ENCODE assay signal across 21 mouse cellular contexts in genomic region chr19:8936736-8937135, GRCm38 (mm10). TPM values are rescaled to one million over a fixed set of nuclear protein-coding genes. Genes with fewer than 3 reads are reported as not detected.
DNase-seq lines count a peak whose midpoint lies in the region; ATAC-seq and TF ChIP-seq lines count a peak whose summit lies in the region.
"Had no signal": no experiment of that assay in that cellular context is flagged by ENCODE, and none has a peak within 500 bp of the region (broad histone marks: within the 10 kb centered on the region; RNA-seq: fewer than 3 reads in every experiment).

No protein-coding gene starts in this region.

- H3K9me3 ChIP-seq in hindbrain, postnatal 0 days (ENCODE audit: low read length), result no peaks in the 10 kb centered on the region
- H3K9me3 ChIP-seq in hindbrain, embryonic 10.5 days, result no peaks in the 10 kb centered on the region
- no peaks in the 10 kb centered on the region for H3K9me3 ChIP-seq in midbrain, embryonic 11.5 days (ENCODE audit: control insufficient read depth, low read length)
- no peaks in the 10 kb centered on the region for H3K9me3 ChIP-seq in midbrain, embryonic 15.5 days
- H3K9me3 ChIP-seq: embryonic facial prominence, embryonic 10.5 days; embryonic facial prominence, embryonic 12.5 days; forebrain, embryonic 13.5 days; forebrain, embryonic 15.5 days; G1E had no signal

- no peak overlapping the region for H3K4me3 ChIP-seq in hindbrain, postnatal 0 days (ENCODE audit: low read length)
- no peak overlapping the region for H3K4me3 ChIP-seq in hindbrain, embryonic 10.5 days
- no peak overlapping the region for H3K4me3 ChIP-seq in midbrain, embryonic 11.5 days (ENCODE audit: low read depth, low read length)
- no peak overlapping the region for H3K4me3 ChIP-seq in midbrain, embryonic 15.5 days
- H3K4me3 ChIP-seq: embryonic facial prominence, embryonic 10.5 days; embryonic facial prominence, embryonic 12.5 days; forebrain, embryonic 13.5 days; forebrain, embryonic 15.5 days had no signal

- 84% methylated on average over 2 of the region's 2 CpGs for WGBS in hindbrain, postnatal 0 days
- WGBS in hindbrain, embryonic 10.5 days, result 84% methylated on average over 2 of the region's 2 CpGs
- WGBS in midbrain, embryonic 11.5 days, result 69% methylated on average over 2 of the region's 2 CpGs
- WGBS in midbrain, embryonic 15.5 days, result 88% methylated on average over 2 of the region's 2 CpGs

- no peak for ATAC-seq in hindbrain, postnatal 0 days
- ATAC-seq in midbrain, embryonic 11.5 days (ENCODE audit: low FRiP score), result no peak
- no peak for ATAC-seq in midbrain, embryonic 15.5 days (replicated peaks)
- ATAC-seq: activated CD4-positive, CD25-positive, alpha-beta regulatory T cell, adult 4 months; forebrain, embryonic 13.5 days; forebrain, embryonic 15.5 days; forebrain, postnatal 0 days; Patski had no signal

- no peaks in the 10 kb centered on the region for H3K36me3 ChIP-seq in hindbrain, postnatal 0 days (ENCODE audit: insufficient read depth, low read length)
- H3K36me3 ChIP-seq in hindbrain, embryonic 10.5 days, result peaks cover 65% of the 10 kb centered on the region
- no peaks in the 10 kb centered on the region for H3K36me3 ChIP-seq in midbrain, embryonic 11.5 days (ENCODE audit: control insufficient read depth, insufficient read depth, low read length)
- no peaks in the 10 kb centered on the region for H3K36me3 ChIP-seq in midbrain, embryonic 15.5 days (replicated peaks)
- H3K36me3 ChIP-seq: forebrain, embryonic 15.5 days had no signal

- H3K27ac ChIP-seq in hindbrain, postnatal 0 days, result no peak overlapping the region
- no peak overlapping the region for H3K27ac ChIP-seq in hindbrain, embryonic 10.5 days
- no peak overlapping the region for H3K27ac ChIP-seq in midbrain, embryonic 11.5 days (ENCODE audit: low read depth, low read length)
- H3K27ac ChIP-seq in midbrain, embryonic 15.5 days, result no peak overlapping the region
- H3K27ac ChIP-seq: embryonic facial prominence, embryonic 10.5 days; embryonic facial prominence, embryonic 12.5 days; forebrain, embryonic 13.5 days; forebrain, embryonic 15.5 days had no signal

- no peak for DNase-seq in hindbrain, postnatal 0 days (ENCODE audit: low spot score)
- DNase-seq in hindbrain, embryonic 10.5 days (ENCODE audit: low spot score), result no peak
- DNase-seq in midbrain, embryonic 11.5 days (ENCODE audit: low spot score, missing footprints), result peak; percentile 61
- no peak for DNase-seq in layer of hippocampus, adult 9-11 months
- DNase-seq: adrenal gland, adult 8-10 months; adrenal gland, postnatal 14 days; adrenal gland, postnatal 36 days; cerebellum, adult 11-12 months; cerebellum, adult 2 months; cerebellum, adult 9-10 months; cerebellum, postnatal 10 days; cerebellum, postnatal 25 days; forebrain, postnatal 0 days had no signal

- H3K9ac ChIP-seq in hindbrain, postnatal 0 days (replicated peaks; ENCODE audit: low read length), result 0 out of 2 replicates have a peak overlapping the region, but pooled peaks have one; percentile 5
- no peak overlapping the region for H3K9ac ChIP-seq in midbrain, embryonic 11.5 days (ENCODE audit: low read length)
- no peak overlapping the region for H3K9ac ChIP-seq in midbrain, embryonic 15.5 days
- H3K9ac ChIP-seq: embryonic facial prominence, embryonic 12.5 days; forebrain, embryonic 13.5 days; forebrain, postnatal 0 days had no signal

- no peaks in the 10 kb centered on the region for H3K4me1 ChIP-seq in hindbrain, postnatal 0 days (ENCODE audit: insufficient read depth, low read length)
- peaks cover 16% of the 10 kb centered on the region for H3K4me1 ChIP-seq in hindbrain, embryonic 10.5 days (replicated peaks)
- peaks cover 5% of the 10 kb centered on the region for H3K4me1 ChIP-seq in midbrain, embryonic 11.5 days (ENCODE audit: control insufficient read depth, insufficient read depth, low read length)
- peaks cover 11% of the 10 kb centered on the region; the same call in 1 of the 2 replicates for H3K4me1 ChIP-seq in midbrain, embryonic 15.5 days

- no peaks in the 10 kb centered on the region for H3K27me3 ChIP-seq in hindbrain, postnatal 0 days (ENCODE audit: insufficient read depth, low read length)
- H3K27me3 ChIP-seq in hindbrain, embryonic 10.5 days (ENCODE audit: insufficient read depth, poor library complexity, severe bottlenecking), result no peaks in the 10 kb centered on the region
- H3K27me3 ChIP-seq in midbrain, embryonic 11.5 days (ENCODE audit: control insufficient read depth, insufficient read depth, low read length), result no peaks in the 10 kb centered on the region
- no peaks in the 10 kb centered on the region for H3K27me3 ChIP-seq in midbrain, embryonic 15.5 days (replicated peaks)
- H3K27me3 ChIP-seq: embryonic facial prominence, embryonic 12.5 days; forebrain, embryonic 13.5 days; forebrain, embryonic 15.5 days; Patski had no signal

- no peak overlapping the region for H3K4me2 ChIP-seq in hindbrain, postnatal 0 days (ENCODE audit: low read depth, low read length)
- H3K4me2 ChIP-seq in midbrain, embryonic 11.5 days, result no peak overlapping the region
- H3K4me2 ChIP-seq in midbrain, embryonic 15.5 days, result no peak overlapping the region
- H3K4me2 ChIP-seq: embryonic facial prominence, embryonic 12.5 days; forebrain, embryonic 13.5 days; forebrain, embryonic 15.5 days had no signal

- TF ChIP-seq CTCF in hindbrain, postnatal 0 days (IDR thresholded peaks at IDR 0.05; ENCODE audit: low read depth), result no peak

RNA-seq across cellular contexts. Expression of gene Mta2, which starts 4.9 kb away (rescaled TPM):
- 65.1 and 71.4 TPM in 2 replicates for total RNA-seq in hindbrain, postnatal 0 days (2014; rRNA removed)
- polyA plus RNA-seq in hindbrain, postnatal 0 days (2015; fragmentation: Nextera tagmentation; extraction: Ambion mirVana), result 75.2 and 78.8 TPM in 2 replicates
- 178 and 184 TPM in 2 replicates for polyA plus RNA-seq in hindbrain, embryonic 10.5 days (2016; fragmentation: Nextera tagmentation; extraction: Ambion mirVana)
- polyA plus RNA-seq in midbrain, embryonic 11.5 days (2014; fragmentation: Nextera tagmentation; extraction: Ambion mirVana), result 50.9 and 56.0 TPM in 2 replicates
- 119 and 121 TPM in 2 replicates for polyA plus RNA-seq in midbrain, embryonic 15.5 days (2015; fragmentation: Nextera tagmentation; extraction: Ambion mirVana)

RNA-seq across cellular contexts. Expression of gene Eml3, which starts 7.4 kb away (rescaled TPM):
- 8.3 and 8.6 TPM in 2 replicates for total RNA-seq in hindbrain, postnatal 0 days (2014; rRNA removed)
- 11.0 and 11.8 TPM in 2 replicates for polyA plus RNA-seq in hindbrain, postnatal 0 days (2015; fragmentation: Nextera tagmentation; extraction: Ambion mirVana)
- 21.3 and 24.9 TPM in 2 replicates for polyA plus RNA-seq in hindbrain, embryonic 10.5 days (2016; fragmentation: Nextera tagmentation; extraction: Ambion mirVana)
- polyA plus RNA-seq in midbrain, embryonic 11.5 days (2014; fragmentation: Nextera tagmentation; extraction: Ambion mirVana), result 5.8 and 8.2 TPM in 2 replicates
- polyA plus RNA-seq in midbrain, embryonic 15.5 days (2015; fragmentation: Nextera tagmentation; extraction: Ambion mirVana), result 10.5 and 13.4 TPM in 2 replicates

RNA-seq across cellular contexts. Expression of gene Rom1, which starts 7.6 kb away (rescaled TPM):
- total RNA-seq in hindbrain, postnatal 0 days (2014; rRNA removed), result 5.7 and 6.0 TPM in 2 replicates
- 3.5 and 4.0 TPM in 2 replicates for polyA plus RNA-seq in hindbrain, postnatal 0 days (2015; fragmentation: Nextera tagmentation; extraction: Ambion mirVana)
- 3.4 and 4.2 TPM in 2 replicates for polyA plus RNA-seq in hindbrain, embryonic 10.5 days (2016; fragmentation: Nextera tagmentation; extraction: Ambion mirVana)
- polyA plus RNA-seq in midbrain, embryonic 11.5 days (2014; fragmentation: Nextera tagmentation; extraction: Ambion mirVana), result 1.4 and 2.3 TPM in 2 replicates
- polyA plus RNA-seq in midbrain, embryonic 15.5 days (2015; fragmentation: Nextera tagmentation; extraction: Ambion mirVana), result 1.9 and 2.4 TPM in 2 replicates

RNA-seq across cellular contexts. Expression of gene B3gat3, which starts 16.6 kb away (rescaled TPM):
- 88.7 and 97.5 TPM in 2 replicates for total RNA-seq in hindbrain, postnatal 0 days (2014; rRNA removed)
- 80.9 and 92.3 TPM in 2 replicates for polyA plus RNA-seq in hindbrain, postnatal 0 days (2015; fragmentation: Nextera tagmentation; extraction: Ambion mirVana)
- 63.1 and 78.0 TPM in 2 replicates for polyA plus RNA-seq in hindbrain, embryonic 10.5 days (2016; fragmentation: Nextera tagmentation; extraction: Ambion mirVana)
- 42.1 and 46.0 TPM in 2 replicates for polyA plus RNA-seq in midbrain, embryonic 11.5 days (2014; fragmentation: Nextera tagmentation; extraction: Ambion mirVana)
- 96.1 and 96.6 TPM in 2 replicates for polyA plus RNA-seq in midbrain, embryonic 15.5 days (2015; fragmentation: Nextera tagmentation; extraction: Ambion mirVana)

RNA-seq across cellular contexts. Expression of gene Tut1, which starts 16.9 kb away (rescaled TPM):
- total RNA-seq in hindbrain, postnatal 0 days (2014; rRNA removed), result 20.8 and 23.4 TPM in 2 replicates
- polyA plus RNA-seq in hindbrain, postnatal 0 days (2015; fragmentation: Nextera tagmentation; extraction: Ambion mirVana), result 16.0 and 16.2 TPM in 2 replicates
- polyA plus RNA-seq in hindbrain, embryonic 10.5 days (2016; fragmentation: Nextera tagmentation; extraction: Ambion mirVana), result 39.3 and 41.2 TPM in 2 replicates
- polyA plus RNA-seq in midbrain, embryonic 11.5 days (2014; fragmentation: Nextera tagmentation; extraction: Ambion mirVana), result 23.5 and 28.4 TPM in 2 replicates
- polyA plus RNA-seq in midbrain, embryonic 15.5 days (2015; fragmentation: Nextera tagmentation; extraction: Ambion mirVana), result 27.5 and 30.5 TPM in 2 replicates
